Mouse (Mus musculus): ENCODE data around the gene Fxyd5. TPM values are rescaled to one million over a fixed set of nuclear protein-coding genes. Genes with fewer than 3 reads are reported as not detected.

The Fxyd5 gene
- polyA plus RNA-seq, 1 experiment from 2014 or later: 50.1 TPM

DNA sequence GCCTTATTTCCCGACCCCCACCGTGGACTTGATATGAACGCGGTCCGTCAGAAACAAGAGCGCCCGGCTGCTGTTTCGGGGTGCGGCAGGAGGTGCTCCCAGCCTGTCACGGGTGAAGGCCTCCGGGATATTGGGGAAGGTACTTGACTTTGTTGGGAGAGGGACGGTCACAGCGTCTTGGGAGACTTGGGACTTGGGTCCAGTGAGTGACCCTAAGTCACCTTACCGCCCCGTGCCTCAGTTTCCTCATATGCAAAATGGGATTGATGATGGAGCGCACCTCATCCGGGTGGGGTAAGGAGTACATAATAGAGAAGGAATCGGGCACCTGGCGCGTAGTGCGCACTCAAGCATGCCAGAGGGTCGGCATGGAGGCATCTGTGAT lies 10.0 kb upstream of the Fxyd5 start:
- H3K9ac ChIP-seq: no peak overlapping the region
- no peak for ATAC-seq (ENCODE audit: borderline replicate concordance, extremely low read depth, low FRiP score, low TSS enrichment)
- WGBS: 6% methylated on average over 22 of the region's 22 CpGs
- peak overlapping the region; percentile 18; the same call in 1 of the 2 replicates for H3K4me3 ChIP-seq
- no peaks in the 10 kb centered on the region for H3K36me3 ChIP-seq
- H3K27me3 ChIP-seq: peaks cover 51% of the 10 kb centered on the region
- no peaks in the 10 kb centered on the region for H3K9me3 ChIP-seq
- H3K27ac ChIP-seq: no peak overlapping the region
- H3K4me2 ChIP-seq: peak overlapping the region; percentile 35
- peaks cover 65% of the 10 kb centered on the region for H3K4me1 ChIP-seq

DNA sequence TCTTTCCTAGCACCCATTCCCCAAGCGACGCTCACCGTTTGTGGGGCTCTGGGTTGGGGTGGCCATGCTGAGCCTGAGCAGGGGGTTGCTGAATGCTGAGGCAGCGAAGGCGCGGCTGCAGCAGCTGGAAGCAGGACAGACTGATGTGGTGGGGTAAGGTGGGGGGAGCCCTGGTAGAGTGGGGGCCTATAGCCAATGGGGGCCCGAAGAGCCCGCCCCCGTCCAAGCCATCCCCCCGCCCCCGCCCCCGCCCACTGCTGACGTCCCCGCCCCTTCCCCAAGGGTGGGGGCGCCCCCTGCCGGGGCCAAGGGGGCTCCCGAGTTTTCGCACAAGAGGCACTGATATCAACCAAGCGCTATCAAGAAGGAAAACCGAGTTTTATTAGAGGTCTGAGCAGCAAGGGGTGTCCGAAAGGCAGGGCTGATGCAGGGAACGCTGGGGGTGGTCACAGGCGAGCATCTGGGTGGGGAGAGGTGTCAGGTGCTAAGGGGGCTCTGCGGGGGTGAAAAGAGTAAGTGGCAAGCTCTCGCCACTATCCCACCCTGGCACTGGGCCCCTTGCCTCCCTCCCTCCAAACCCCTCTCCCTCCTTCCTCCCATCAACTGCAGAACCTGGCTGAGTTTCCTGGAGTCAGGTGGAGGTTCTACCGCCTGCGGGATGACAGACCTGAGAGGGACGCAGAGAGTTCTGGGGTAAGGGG lies 9.2 kb upstream of the Fxyd5 start, which contains the start of gene Fxyd7:
Gene Fxyd7 (minus strand): TSS at position 147 of the 701 bp plus-strand sequence.
- peaks cover 65% of the 10 kb centered on the region for H3K4me1 ChIP-seq
- no peaks in the 10 kb centered on the region for H3K9me3 ChIP-seq
- H3K36me3 ChIP-seq: no peaks in the 10 kb centered on the region
- H3K27me3 ChIP-seq: peaks cover 51% of the 10 kb centered on the region
- H3K4me2 ChIP-seq: peak within 1 kb of the TSS; percentile 37
- H3K4me3 ChIP-seq: peak within 1 kb of the TSS; percentile 18
- no peak within 1 kb of the TSS for H3K9ac ChIP-seq
- H3K27ac ChIP-seq: no peak within 1 kb of the TSS
- no peak for ATAC-seq (ENCODE audit: borderline replicate concordance, extremely low read depth, low FRiP score, low TSS enrichment)
- 2% methylated on average over 28 of the region's 28 CpGs for WGBS

DNA sequence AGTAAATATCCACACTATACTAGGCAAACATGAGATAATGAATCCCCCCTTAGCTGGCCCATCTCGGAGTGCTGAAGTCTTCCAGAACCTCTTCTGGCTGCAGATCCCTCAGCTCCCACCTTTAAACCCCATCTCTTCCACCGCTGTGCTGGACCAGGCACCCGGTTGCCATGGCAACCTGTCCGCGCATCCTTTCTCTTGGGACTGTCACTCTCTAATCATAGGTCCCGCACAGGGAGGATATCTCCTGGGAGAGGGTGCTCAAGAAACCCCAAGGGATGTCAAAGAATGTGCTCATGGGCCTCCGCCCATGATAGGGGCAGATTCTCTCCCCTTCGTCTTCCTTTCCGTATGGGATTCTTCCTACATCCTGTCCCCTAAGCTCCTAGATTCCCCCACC lies 8.6 kb upstream of the Fxyd5 start:
- Histone ChIP-seq H3K4me2 (peak overlapping the region; percentile 37), H3K27me3 (peaks cover 51% of the 10 kb centered on the region)
- no peak for ATAC-seq (ENCODE audit: borderline replicate concordance, extremely low read depth, low FRiP score, low TSS enrichment)

DNA sequence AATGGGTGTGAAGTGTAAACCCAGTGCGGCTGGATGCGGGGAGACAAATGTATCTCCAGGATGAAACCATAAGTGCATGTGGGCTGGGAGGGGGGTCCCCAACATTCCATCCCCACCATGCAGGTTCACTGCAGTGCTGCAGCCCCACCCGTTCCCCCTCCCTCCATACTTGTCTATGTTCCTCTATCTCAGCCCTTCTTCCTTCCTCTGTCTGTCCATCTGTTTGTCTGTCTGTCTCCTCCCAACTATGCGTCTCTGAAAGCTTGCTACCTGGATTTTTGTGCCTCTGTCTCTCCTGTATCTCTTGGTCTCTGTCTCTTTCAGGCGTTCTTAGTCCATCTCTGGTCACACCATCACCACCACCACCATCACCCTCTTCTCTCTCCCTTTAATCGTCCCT lies 8.2 kb upstream of the Fxyd5 start:
- peak overlapping the region; percentile 37 for H3K4me2 ChIP-seq
- no peak for ATAC-seq (ENCODE audit: borderline replicate concordance, extremely low read depth, low FRiP score, low TSS enrichment)
- H3K9ac ChIP-seq: no peak overlapping the region
- H3K4me3 ChIP-seq: peak overlapping the region; percentile 13; the same call in 1 of the 2 replicates
- WGBS: 5% methylated on average over 6 of the region's 6 CpGs
- H3K27me3 ChIP-seq: peaks cover 51% of the 10 kb centered on the region
- no peaks in the 10 kb centered on the region for H3K36me3 ChIP-seq
- H3K27ac ChIP-seq: no peak overlapping the region
- H3K9me3 ChIP-seq: no peaks in the 10 kb centered on the region
- H3K4me1 ChIP-seq: peaks cover 61% of the 10 kb centered on the region

More for the DNA sequence above, 8.6 kb upstream of the Fxyd5 start:
- WGBS: 4% methylated on average over 9 of the region's 9 CpGs
- Histone ChIP-seq H3K9ac (no peak overlapping the region), H3K4me3 (no peak overlapping the region), H3K36me3 (no peaks in the 10 kb centered on the region), H3K4me1 (peaks cover 64% of the 10 kb centered on the region), H3K9me3 (no peaks in the 10 kb centered on the region), H3K27ac (no peak overlapping the region)

DNA sequence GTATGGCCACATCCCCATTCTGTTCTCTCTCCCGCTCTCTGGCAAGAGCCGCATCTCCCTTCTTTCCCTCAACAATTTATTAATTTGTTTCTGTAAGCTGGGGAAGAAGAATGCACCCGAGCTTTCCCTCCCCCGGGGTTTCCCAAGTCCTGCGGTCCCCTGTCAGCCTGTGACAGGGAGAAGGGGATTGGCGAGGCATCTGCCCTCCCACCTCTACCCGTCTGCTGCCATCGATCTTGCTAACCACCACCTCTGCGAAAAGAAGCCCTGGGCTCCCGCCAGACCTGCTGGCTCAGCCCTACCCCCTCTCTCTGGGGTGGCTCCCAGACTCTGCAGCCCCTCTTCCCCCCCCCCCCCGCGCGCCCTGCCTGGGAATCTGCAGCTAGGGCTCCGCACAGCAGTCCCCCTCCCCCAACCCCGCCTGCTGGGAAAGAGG lies 7.6 kb upstream of the Fxyd5 start:
- Histone ChIP-seq H3K4me3 (peak overlapping the region; percentile 13; the same call in 1 of the 2 replicates), H3K9ac (no peak overlapping the region)

DNA sequence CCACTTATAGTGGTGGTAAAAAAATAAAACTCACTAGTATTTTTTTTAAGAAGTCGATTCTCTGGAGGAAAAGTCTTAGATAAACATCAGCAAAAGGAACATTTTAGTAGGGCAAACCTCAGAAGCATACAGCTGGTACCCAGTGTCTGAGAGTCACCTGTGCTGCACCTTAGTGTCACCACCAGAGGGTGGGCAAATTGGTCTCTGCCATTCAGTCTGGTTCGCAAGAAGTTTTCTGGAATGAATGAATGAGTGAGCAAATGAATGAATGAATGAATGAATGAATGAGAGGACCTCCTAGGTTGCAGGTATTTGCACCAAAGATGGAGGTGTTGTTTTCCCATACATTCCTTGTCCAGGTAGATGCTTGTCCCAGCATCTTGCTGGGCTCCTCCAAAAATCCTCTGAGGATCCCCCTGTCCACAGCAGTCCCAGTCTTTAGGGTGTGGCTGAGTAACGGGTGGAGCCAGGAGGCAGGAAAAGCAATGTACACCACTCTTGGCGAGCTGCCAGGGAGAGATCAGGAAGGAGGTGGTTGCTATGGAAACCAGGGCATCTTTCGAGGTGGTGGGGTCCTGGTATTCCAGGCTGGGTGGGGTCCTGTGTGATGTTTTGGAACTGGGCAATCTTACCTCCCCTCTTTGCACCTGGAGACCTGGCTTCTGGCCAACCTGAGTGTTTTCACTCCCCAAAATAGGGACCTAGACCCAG lies 7.0 kb upstream of the Fxyd5 start:
- no peak for ATAC-seq (ENCODE audit: borderline replicate concordance, extremely low read depth, low FRiP score, low TSS enrichment)
- H3K4me2 ChIP-seq: peak overlapping the region; percentile 34; the same call in 1 of the 2 replicates
- no peaks in the 10 kb centered on the region for H3K36me3 ChIP-seq
- no peak overlapping the region for H3K9ac ChIP-seq
- no peak overlapping the region for H3K4me3 ChIP-seq
- WGBS: 13% methylated on average over 5 of the region's 5 CpGs
- H3K27me3 ChIP-seq: peaks cover 54% of the 10 kb centered on the region
- peaks cover 49% of the 10 kb centered on the region for H3K4me1 ChIP-seq
- H3K9me3 ChIP-seq: no peaks in the 10 kb centered on the region
- H3K27ac ChIP-seq: no peak overlapping the region

More for the DNA sequence above, 7.6 kb upstream of the Fxyd5 start:
- Histone ChIP-seq H3K9me3 (no peaks in the 10 kb centered on the region), H3K36me3 (no peaks in the 10 kb centered on the region), H3K4me1 (peaks cover 55% of the 10 kb centered on the region), H3K4me2 (peak overlapping the region; percentile 34), H3K27me3 (peaks cover 51% of the 10 kb centered on the region), H3K27ac (no peak overlapping the region)
- WGBS: 2% methylated on average over 10 of the region's 15 CpGs
- ATAC-seq (ENCODE audit: borderline replicate concordance, extremely low read depth, low FRiP score, low TSS enrichment): no peak

DNA sequence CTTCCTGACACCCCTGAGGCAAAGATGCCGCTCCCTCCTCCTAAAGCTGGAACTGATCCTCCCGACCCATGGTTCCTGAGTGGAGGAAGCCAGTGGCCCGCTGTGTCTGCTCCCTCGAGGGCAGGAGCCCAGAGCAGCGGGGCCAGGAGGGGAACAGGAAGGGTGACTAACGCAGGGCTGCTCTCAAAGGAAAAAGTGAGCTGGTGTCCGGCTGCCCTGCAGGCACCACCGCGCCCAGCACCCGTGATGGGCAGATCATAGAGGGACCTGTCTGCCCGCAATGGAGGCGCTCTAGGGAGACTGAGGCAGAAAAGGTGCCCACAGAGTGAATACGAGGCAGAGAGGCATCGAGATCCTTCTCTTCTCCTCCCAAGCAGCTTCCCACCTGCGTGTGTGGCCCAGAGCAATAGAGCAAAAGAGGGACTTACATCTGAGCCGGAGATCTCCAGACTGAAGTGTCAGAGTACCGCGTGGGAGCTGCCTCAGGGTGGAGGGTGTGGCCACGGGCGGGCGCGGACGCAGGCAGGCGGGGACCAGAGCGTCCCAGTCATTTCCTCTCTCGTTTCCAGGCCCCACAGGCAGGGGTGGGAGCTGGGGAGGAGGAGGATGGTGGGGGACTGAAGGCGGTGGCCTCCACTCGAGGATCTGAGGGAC lies 492 bp downstream of the Fxyd5 start:
- peaks cover 28% of the 10 kb centered on the region for H3K27me3 ChIP-seq
- ATAC-seq (ENCODE audit: borderline replicate concordance, extremely low read depth, low FRiP score, low TSS enrichment): peak; percentile 64; the same call in 1 of the 2 replicates
- H3K27ac ChIP-seq: peak overlapping the region; percentile 41; the same call in 1 of the 2 replicates
- WGBS: 2% methylated on average over 28 of the region's 28 CpGs
- no peaks in the 10 kb centered on the region for H3K36me3 ChIP-seq
- H3K4me3 ChIP-seq: peak overlapping the region; percentile 41
- H3K4me2 ChIP-seq: peak overlapping the region; percentile 58
- H3K9me3 ChIP-seq: no peaks in the 10 kb centered on the region
- H3K9ac ChIP-seq: peak overlapping the region; percentile 36
- peaks cover 14% of the 10 kb centered on the region for H3K4me1 ChIP-seq

DNA sequence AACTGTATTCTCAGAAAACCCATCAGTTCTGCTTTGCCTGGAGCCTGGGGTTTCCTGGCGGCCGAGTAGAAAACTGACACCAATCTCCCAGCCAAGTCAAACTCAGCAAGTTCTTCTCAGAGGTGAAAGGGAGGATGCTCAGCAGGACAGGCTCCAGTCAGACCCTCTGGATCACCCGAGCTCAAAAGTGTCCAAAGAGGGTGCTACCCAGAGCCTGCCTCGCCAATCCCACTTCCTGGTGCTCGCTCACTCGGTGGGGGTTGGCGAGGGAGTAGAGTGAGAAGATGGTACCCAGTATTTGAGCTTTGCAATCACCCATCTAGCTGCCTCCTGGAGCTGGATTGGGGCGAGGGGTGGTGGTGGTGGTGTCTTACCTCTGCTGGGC lies 1.3 kb downstream of the Fxyd5 start:
- peaks cover 28% of the 10 kb centered on the region for H3K27me3 ChIP-seq
- peaks cover 14% of the 10 kb centered on the region for H3K4me1 ChIP-seq
- H3K9me3 ChIP-seq: no peaks in the 10 kb centered on the region
- H3K4me2 ChIP-seq: peak overlapping the region; percentile 58
- ATAC-seq (ENCODE audit: borderline replicate concordance, extremely low read depth, low FRiP score, low TSS enrichment): no peak
- 38% methylated on average over 8 of the region's 8 CpGs for WGBS
- no peak overlapping the region for H3K27ac ChIP-seq
- no peak overlapping the region; the same call in 1 of the 2 replicates for H3K9ac ChIP-seq
- no peaks in the 10 kb centered on the region for H3K36me3 ChIP-seq
- H3K4me3 ChIP-seq: peak overlapping the region; percentile 41; the same call in 1 of the 2 replicates

DNA sequence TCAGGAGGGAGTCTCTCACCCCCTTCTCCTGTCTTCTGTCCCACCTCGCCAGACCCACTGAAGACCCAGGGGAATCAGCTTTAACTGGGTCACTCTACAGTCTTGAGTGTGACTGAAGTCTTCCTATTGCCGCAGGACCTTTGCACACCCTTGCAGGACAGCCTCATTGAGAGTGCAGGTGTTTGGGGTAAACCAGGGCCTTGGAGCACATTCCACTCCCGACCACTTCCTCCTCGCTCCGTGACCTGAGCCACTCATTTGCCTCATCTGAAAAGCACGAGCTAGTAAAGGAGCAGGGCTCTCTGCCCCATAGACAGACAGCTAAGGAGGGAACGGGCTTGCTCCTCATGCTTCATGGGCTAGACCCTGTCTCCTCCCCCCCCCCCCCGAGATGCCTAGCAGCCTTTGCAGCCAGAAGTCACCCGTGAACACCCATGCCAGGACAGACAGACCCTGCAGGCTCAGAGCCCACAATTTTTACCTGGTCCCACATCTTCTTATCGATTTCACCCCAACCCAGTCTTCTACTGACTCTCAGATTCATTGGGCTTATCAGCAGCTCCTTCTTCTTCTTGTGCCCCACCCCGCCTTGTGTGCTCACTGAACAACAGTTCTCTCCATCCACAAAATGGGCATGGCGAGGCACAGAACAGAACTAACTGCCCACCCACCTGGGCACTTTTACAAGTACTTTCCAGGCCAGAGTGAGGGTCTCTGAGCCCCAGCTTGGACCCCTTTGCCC lies 1.8 kb downstream of the Fxyd5 start:
- no peak for ATAC-seq (ENCODE audit: borderline replicate concordance, extremely low read depth, low FRiP score, low TSS enrichment)
- WGBS: 74% methylated on average over 12 of the region's 12 CpGs
- Histone ChIP-seq H3K9ac (no peak overlapping the region), H3K9me3 (no peaks in the 10 kb centered on the region), H3K4me1 (peaks cover 14% of the 10 kb centered on the region), H3K4me3 (no peak overlapping the region), H3K36me3 (no peaks in the 10 kb centered on the region), H3K4me2 (peak overlapping the region; percentile 58; the same call in 1 of the 2 replicates), H3K27me3 (peaks cover 28% of the 10 kb centered on the region), H3K27ac (no peak overlapping the region)

DNA sequence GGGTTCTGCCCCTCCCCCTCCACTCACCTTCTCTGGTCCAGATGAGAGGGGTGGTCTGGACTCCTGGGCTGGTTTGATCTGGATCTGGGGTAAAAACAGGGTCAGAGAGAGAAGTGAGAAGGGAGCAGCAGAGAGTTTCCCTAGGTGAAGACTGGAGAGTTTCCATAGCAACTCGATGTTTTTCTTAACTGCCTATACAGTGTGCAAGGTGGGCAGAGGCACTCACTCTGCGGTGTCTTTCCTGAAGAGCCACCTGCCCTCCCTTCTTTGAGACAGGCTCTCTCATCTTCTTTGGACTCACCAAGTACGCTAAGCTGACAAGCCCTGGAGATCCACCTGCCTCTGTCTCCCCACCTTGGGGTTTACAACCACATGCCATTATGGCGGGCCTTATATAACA lies 3.3 kb downstream of the Fxyd5 start:
- WGBS: 70% methylated on average over 4 of the region's 4 CpGs
- H3K36me3 ChIP-seq: no peaks in the 10 kb centered on the region
- no peak overlapping the region for H3K9ac ChIP-seq
- peaks cover 23% of the 10 kb centered on the region for H3K27me3 ChIP-seq
- no peak for ATAC-seq (ENCODE audit: borderline replicate concordance, extremely low read depth, low FRiP score, low TSS enrichment)
- H3K4me1 ChIP-seq: peaks cover 14% of the 10 kb centered on the region
- no peaks in the 10 kb centered on the region for H3K9me3 ChIP-seq
- no peak overlapping the region for H3K4me2 ChIP-seq
- H3K4me3 ChIP-seq: no peak overlapping the region
- no peak overlapping the region for H3K27ac ChIP-seq

DNA sequence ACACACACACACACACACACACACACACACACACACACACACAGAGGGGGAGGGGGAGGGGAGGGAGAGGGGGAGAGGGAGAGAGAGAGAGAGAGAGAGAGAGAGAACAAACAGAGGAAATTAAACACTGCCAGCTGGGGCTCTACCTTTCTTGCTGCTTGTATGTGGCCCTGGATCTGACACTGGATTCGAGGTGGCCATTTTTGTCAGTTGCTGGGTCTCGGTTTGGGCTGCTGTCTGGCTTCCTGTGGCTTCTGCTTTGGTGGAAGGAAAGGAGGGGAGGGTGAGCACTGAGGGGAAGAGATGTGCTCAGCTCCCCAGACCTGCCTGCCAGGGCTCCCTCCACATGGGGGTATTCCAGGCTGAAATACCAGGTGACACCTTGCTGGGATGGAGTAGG lies 4.6 kb downstream of the Fxyd5 start:
- Histone ChIP-seq H3K27me3 (peaks cover 10% of the 10 kb centered on the region), H3K4me1 (peaks cover 17% of the 10 kb centered on the region), H3K9ac (no peak overlapping the region), H3K9me3 (no peaks in the 10 kb centered on the region), H3K36me3 (no peaks in the 10 kb centered on the region), H3K4me3 (no peak overlapping the region), H3K4me2 (no peak overlapping the region), H3K27ac (no peak overlapping the region)
- ATAC-seq (ENCODE audit: borderline replicate concordance, extremely low read depth, low FRiP score, low TSS enrichment): no peak
- WGBS: 54% methylated on average over 2 of the region's 2 CpGs
